Mouse (Mus musculus) Patski (cell line): ENCODE results near the gene Snx21. TPM values are rescaled to one million over a fixed set of nuclear protein-coding genes. Genes with fewer than 3 reads are reported as not detected.

Experiments used
- ATAC-seq: fragments of 100-300 bp; one replicate; pipeline ENCODE4 v1.8.0; 2021
- CTCF ChIA-PET: fragments of 350-600 bp; sonication (Branson Sonifier 250); formaldehyde crosslinking; loops from one replicate; lab custom pipeline; 2022; ENCODE audit warnings: inconsistent platforms; lab: Charles Lee
- POLR2A ChIA-PET: fragments of 350-600 bp; sonication (Branson Sonifier 250); formaldehyde crosslinking; loops from one replicate; lab custom pipeline; 2022; ENCODE audit warnings: antibody characterized with exemption, inconsistent platforms; lab: Charles Lee
- DNase-seq: peaks from one replicate; pipeline ENCODE4 v3.0.0-alpha.2; 2011; ENCODE audit warnings: low read depth, low spot score
- H3K27me3 ChIP-seq: fragments of 371-371 bp; one replicate; pipeline ENCODE4 v1.5.1; 2021
- CTCF ChIP-seq: fragments of 100-300 bp; IDR thresholded peaks from one replicate; pipeline ENCODE4 v1.5.1; 2021
- in situ Hi-C: fragments of 300-500 bp; cut with MboI; formaldehyde crosslinking; loops from 3 replicates; pipeline ENCODE4 v1.11.1; 2018; ENCODE audit warnings: low pct_unique_long_range_greater_than_20kb, mixed read lengths
- polyA plus RNA-seq: library from polyadenylated mRNA; unstranded; gene quantifications from one replicate; pipeline ENCODE4 v1.2.3, GENCODE M21; 2021

The Snx21 gene
- polyA plus RNA-seq, result 50.3 TPM

- no peaks in the 10 kb centered on the region for H3K27me3 ChIP-seq
- ATAC-seq (peak; percentile 92), DNase-seq (peak; percentile 53)
- POLR2A ChIA-PET, result interaction anchor here (0.7 to 1.3 kb wide), 3 partner anchors 14 to 93 kb away, joined by 3 to 6 read pairs (median 3); partner anchors contain the start of gene Pcif1
- in situ Hi-C loops, result no loop called here
- CTCF ChIA-PET, result interaction anchor here (1.0 to 1.8 kb wide), 6 partner anchors 8 to 57 kb away, joined by 3 to 12 read pairs (median 4); no protein-coding TSS in a partner anchor
- no peak for TF ChIP-seq CTCF
Measured at GRCm38 (mm10) chr2:164785481-164786387, at the start of gene Snx21. Snx21 (plus strand) TSS chr2:164785823.

DNA sequence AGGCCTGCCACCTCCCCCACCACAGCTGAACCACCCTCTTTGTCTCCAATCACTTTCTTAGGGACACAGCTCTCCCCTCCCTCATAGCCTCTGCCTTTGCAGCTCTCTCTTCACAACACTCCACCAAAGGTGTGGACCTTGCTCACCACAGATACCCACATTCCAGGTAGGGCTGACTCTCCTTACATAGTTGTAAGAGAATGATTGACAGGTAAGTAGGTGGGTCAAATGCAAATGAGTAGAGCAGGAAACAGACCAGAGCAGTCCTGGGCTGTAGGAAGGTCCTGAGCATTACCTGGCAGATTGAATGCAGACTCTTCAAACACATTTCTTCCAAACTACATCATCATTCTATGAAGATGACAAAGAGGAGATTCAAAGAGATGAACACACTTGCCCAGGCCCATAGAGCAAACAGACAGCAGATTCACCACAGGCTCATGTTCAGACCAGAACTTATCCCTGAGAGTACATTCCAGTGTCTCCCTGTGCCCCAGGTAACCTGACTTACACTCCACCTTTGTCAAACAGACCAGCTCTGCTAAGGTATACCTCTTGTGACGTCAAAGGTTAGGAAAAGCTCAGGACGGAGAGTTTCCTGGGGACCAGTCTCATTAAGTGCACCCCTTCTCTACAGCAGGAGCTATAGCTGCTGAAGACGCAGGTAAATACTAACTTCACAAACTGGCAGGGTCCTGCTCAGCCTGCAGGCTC is 48.1 kb upstream of the Snx21 start:
- CTCF ChIA-PET, result interaction anchor here (0.8 to 1.8 kb wide), 3 partner anchors 9 to 12 kb away, joined by 4 to 5 read pairs (median 5); partner anchors contain the start of genes Dnttip1 and Wfdc3
- ATAC-seq (no peak), DNase-seq (no peak)
- TF ChIP-seq CTCF, result no peak
- POLR2A ChIA-PET, result no interaction called here
- in situ Hi-C loops, result no loop called here
- no peaks in the 10 kb centered on the region for H3K27me3 ChIP-seq

DNA sequence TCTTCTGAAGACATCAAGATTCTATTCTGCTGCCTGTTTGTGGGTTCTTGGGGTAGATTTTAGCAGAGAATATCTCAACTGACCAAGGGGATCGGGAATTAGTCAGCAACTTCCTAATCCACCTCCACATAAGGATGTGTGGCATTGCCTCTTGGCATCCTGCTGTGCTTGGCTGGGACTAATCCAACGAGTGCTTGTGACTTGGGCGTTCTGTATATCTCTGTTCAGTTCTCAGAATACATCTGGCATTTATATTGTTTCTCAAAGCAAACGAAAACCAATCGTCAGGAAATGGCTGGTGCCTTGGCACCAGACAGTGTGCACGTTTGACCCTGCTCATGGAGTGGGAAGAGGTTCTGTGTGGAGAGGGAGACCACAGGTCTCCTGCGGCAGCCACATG is 45.7 kb upstream of the Snx21 start:
- TF ChIP-seq CTCF, result no peak
- CTCF ChIA-PET, result no interaction called here
- H3K27me3 ChIP-seq, result no peaks in the 10 kb centered on the region
- ATAC-seq, result no peak
- in situ Hi-C loops, result no loop called here
- POLR2A ChIA-PET, result no interaction called here
- DNase-seq, result no peak

DNA sequence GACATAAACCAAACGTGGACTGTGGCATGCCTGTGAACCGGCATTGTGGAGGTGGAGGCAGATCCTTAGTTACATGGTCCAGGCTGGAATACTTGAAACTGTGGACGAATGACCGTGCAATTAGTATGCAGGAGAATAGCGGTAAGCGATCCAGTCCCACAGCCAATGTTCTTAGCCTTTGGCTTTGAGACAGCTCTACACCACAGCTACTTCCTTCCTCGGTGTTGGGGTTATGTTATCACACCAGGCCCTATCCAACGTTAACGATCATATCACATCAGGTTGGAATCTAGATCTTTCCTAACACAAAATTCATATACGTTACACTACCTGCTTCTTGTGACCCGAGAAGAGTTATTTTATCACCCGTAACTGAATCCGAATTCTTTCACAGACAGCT is 40.6 kb upstream of the Snx21 start:
- DNase-seq (no peak), ATAC-seq (no peak)
- CTCF ChIA-PET, result no interaction called here
- POLR2A ChIA-PET, result no interaction called here
- in situ Hi-C loops, result no loop called here
- TF ChIP-seq CTCF, result no peak
- H3K27me3 ChIP-seq, result no peaks in the 10 kb centered on the region

- TF ChIP-seq CTCF, result no peak
- H3K27me3 ChIP-seq, result no peaks in the 10 kb centered on the region
- POLR2A ChIA-PET, result interaction anchor here (1.2 kb wide), 1 partner anchor 15 kb away, joined by 5 read pairs; no protein-coding TSS in a partner anchor
- DNase-seq (peak; percentile 31), ATAC-seq (peak; percentile 82)
- in situ Hi-C loops, result no loop called here
- CTCF ChIA-PET, result interaction anchor here (1.0 kb wide), 1 partner anchor 10 kb away, joined by 5 read pairs; no protein-coding TSS in a partner anchor
Measured at GRCm38 (mm10) chr2:164745843-164746479, 39.7 kb upstream of the Snx21 start, which contains the start of the genes Wfdc3 and Dnttip1. Wfdc3 (minus strand) TSS chr2:164745931. Dnttip1 (plus strand) TSS chr2:164745983.

DNA sequence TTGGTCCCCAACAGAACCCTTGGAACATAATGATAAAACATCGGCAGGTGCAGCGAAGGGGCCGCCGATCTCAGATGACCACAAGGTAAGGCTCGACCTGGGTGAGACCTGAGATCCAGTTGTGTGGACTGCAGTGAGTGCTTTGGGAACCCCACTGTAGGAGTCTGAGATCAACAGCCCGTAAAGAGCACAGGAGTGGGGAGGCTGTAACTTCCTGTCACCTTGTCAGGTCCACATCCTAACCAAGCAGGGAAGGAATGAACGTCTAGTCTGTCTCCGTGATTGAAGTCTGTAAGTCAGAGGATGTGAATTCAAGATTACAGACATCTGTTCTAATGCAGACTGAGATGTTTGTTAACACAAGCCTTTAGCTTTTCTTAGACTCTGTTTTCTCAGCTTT is 38.9 kb upstream of the Snx21 start:
- no peak for ATAC-seq
- in situ Hi-C loops, result no loop called here

GRCm38 (mm10) chr2:164748191-164748590 is 37.4 kb upstream of the Snx21 start:
- in situ Hi-C loops, result no loop called here
- POLR2A ChIA-PET, result interaction anchor here (0.6 to 1.4 kb wide), 3 partner anchors 9 to 37 kb away, joined by 3 to 4 read pairs (median 3); partner anchors contain the start of gene Snx21
- ATAC-seq (no peak), DNase-seq (no peak)
- no peaks in the 10 kb centered on the region for H3K27me3 ChIP-seq
- CTCF ChIA-PET, result interaction anchor here (1.1 kb wide), 1 partner anchor 30 kb away, joined by 3 read pairs; no protein-coding TSS in a partner anchor
- TF ChIP-seq CTCF, result no peak

More for the DNA sequence above, 38.9 kb upstream of the Snx21 start:
- no peak for TF ChIP-seq CTCF
- ChIA-PET CTCF (interaction anchor here (1.0 kb wide), 1 partner anchor 10 kb away, joined by 5 read pairs; no protein-coding TSS in a partner anchor), POLR2A (interaction anchor here (1.2 to 1.4 kb wide), 2 partner anchors 12 to 14 kb away, joined by 3 to 5 read pairs; no protein-coding TSS in a partner anchor)
- H3K27me3 ChIP-seq, result no peaks in the 10 kb centered on the region
- DNase-seq, result no peak

DNA sequence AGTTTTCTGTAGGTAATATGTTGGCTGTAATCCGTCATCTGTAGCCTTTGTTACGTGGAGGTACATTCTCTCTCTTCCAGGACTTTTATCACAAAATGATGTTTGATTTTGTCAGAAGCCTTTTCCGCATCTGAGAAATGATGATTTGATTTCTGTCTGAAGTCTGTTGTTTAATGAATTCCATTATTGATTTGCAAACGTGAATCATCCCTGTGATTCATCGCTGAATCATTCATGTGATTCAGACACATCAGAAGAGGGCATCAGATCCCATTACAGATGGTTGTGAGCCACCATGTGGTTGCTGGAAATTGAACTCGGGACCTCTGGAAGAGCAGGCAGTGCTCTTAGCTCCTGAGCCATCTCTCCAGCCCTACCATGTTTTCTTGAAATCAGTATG is 36.6 kb upstream of the Snx21 start:
- ChIA-PET CTCF (interaction anchor here (1.1 to 1.2 kb wide), 2 partner anchors 11 to 30 kb away, joined by 3 read pairs; no protein-coding TSS in a partner anchor), POLR2A (interaction anchor here (0.6 to 1.1 kb wide), 5 partner anchors 8 to 36 kb away, joined by 3 to 5 read pairs (median 4); partner anchors contain the start of gene Snx21)
- in situ Hi-C loops, result no loop called here
- no peak for TF ChIP-seq CTCF
- ATAC-seq (no peak), DNase-seq (no peak)
- no peaks in the 10 kb centered on the region for H3K27me3 ChIP-seq

DNA sequence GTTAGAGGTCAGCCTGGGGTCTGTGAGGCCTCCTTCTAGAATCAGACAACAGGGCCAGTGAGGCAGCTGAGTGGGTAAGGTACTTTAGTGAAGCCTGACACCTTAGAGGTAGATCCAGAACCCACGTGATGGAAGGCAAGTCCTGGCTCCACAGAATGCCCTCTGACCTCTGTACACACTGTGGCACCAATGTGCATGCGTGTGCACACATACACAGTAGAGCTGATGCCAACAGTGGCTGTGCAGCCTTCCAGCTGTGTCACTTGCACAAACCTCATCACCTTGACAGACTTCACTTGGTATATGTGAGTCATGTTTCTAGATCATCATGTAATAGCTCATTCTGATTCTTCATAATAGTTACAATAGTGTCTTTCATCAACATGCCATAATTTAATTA is 33.2 kb upstream of the Snx21 start:
- no peak for ATAC-seq
- DNase-seq, result no peak
- TF ChIP-seq CTCF, result no peak
- in situ Hi-C loops, result no loop called here
- ChIA-PET CTCF (no interaction called here), POLR2A (interaction anchor here (0.7 kb wide), 1 partner anchor 46 kb away, joined by 3 read pairs; no protein-coding TSS in a partner anchor)
- H3K27me3 ChIP-seq, result no peaks in the 10 kb centered on the region

GRCm38 (mm10) chr2:164754105-164754504 is 31.5 kb upstream of the Snx21 start:
- in situ Hi-C loops, result no loop called here
- DNase-seq, result no peak
- POLR2A ChIA-PET, result no interaction called here

More at GRCm38 (mm10) chr2:164754105-164754504, 31.5 kb upstream of the Snx21 start:
- TF ChIP-seq CTCF, result no peak
- CTCF ChIA-PET, result interaction anchor here (1.0 to 1.4 kb wide), 2 partner anchors 28 to 40 kb away, joined by 4 read pairs; no protein-coding TSS in a partner anchor
- no peaks in the 10 kb centered on the region for H3K27me3 ChIP-seq
- no peak for ATAC-seq
